Mouse (Mus musculus): ENCODE measurements around the gene Stx1a.
A peak's percentile ranks its signal among the peaks of the same experiment; 100 is the strongest.

The Stx1a gene

DNA sequence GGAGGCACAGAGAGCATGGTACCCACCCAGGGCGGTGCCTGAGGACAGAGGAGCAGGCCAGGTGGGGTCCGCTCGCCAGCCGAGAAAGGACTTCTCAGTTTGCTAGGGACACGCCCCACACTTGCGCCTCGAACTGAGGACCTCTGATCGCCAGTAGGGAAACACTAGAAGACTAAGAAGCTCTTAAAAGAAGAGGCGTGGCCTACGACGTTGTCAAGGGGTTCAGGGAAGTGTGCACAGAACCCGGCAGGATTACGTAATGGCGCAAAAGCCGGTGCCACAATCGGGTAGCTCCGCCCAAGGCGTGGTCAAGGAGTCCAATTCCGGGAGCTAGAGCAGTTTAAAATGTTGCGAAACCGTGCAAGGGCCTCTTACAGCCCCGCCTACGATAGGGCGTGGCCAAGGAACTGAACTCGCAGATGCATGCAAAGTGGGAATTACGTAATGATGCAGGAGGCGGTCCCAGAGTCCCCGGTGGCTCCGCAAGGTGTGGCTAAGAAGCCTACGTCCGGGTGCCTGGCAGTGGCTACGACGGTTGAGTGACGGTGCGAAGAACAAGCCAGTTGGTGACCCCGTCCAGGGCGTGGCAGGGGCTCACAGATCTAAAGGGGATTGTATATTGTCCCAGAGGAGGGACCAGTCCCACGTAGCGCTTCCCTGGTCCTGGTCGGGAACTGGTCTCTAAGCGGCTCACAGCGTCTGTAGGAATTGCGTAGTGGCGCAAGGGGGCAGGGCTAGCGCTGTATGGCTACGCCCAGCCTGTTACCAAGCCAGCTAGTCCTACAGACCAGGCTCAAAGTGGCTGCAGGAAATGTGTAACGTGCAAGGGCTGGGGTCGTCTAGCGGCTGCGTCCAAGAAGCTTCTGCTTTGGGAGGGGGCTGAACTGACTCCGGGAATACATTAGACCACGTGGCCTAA, 14.4 kb upstream of the Stx1a start, which contains the start of gene Abhd11:
Abhd11 (plus strand) TSS at position 482 of the 919 bp plus-strand sequence.
- DNase-seq = peak; percentile 99

DNA sequence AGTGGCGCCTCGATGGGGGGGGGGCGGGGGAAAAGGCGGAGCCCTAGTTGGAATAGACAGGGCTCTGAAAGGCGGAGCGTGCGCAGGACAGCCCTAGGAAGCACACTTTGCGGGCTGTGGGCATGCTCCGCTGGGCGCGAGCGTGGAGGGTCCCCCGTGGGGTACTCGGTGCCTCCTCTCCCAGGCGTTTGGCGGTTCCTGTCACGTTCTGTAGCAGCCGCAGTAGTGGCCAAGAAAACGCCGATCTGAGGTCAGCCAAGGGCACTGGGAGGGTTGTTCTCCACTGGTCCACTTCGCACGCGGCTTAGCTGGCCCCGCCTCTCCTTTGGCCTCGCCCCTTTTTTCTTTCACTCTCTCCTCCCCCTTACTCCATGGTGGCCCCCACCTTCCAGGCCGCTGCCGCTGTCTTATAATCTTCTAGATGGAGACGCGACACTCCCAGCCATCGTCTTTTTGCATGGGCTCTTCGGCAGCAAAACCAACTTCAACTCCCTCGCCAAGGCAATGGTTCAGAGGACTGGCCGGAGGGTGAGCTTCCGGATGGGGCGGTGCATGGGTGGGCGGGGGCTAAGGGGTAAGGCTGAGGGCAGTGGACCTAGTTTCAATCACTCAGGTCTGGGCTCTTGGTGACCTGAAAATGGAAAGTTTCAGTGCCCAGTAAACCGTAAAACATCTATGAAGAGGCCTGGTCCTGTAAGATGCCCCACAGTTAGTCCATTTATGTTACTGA, 13.5 kb upstream of the Stx1a start:
- peak; percentile 93 for DNase-seq

DNA sequence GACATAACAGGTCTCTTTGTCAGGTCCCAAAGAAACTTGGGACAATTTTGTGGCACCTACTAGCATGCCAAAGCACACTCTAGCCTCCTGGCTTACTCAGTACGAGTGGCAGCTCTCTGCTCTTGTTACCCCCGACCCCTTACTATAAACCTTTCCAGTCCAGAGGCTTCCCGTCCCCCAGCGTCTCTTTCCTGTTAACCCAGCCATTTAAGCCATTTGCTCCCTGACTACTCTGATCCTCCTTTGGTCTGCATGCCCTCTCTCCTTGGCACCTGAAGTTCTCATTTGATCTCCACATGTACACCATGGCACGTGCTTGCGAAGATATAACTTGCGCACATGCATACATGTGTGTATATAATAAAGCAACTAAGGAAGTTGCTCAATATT, 13.0 kb upstream of the Stx1a start:
- DNase-seq = peak; percentile 67

DNA sequence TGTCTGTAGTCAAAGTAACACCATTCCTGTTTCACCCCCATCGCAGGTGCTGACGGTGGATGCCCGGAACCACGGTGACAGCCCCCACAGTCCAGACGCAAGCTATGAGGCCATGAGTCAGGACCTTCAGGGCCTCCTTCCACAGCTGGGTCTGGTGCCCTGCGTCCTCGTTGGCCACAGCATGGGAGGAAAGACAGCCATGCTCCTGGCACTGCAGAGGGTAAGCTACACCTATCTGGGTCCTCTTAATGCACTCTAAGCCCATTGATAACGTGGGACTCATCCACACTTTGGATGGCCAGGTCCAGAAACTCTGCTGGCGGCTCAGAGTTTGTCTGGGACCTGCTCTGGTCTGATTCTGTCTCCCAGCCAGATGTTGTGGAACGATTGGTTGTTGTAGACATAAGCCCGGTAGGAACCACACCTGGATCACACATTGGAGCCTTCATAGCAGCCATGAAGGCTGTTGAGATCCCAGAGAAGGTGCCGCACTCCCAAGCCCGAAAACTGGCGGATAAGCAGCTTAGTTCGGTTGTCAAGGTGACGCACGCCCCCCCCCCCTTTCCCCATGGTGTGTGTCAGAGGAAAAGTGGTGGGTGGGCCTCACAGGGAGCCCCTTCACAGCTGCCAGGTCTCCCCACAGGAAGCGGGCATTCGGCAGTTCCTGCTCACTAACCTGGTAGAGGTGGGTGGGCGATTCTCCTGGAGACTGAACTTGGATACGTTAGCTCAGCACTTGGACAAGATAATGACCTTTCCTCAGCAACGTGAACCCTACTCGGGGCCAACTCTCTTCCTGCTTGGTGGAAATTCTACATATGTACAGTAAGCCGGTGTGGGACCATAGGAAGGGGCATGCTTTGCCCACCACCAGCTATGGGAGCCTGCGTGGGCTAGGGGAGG, 12.2 kb upstream of the Stx1a start:
- peak; percentile 64 for DNase-seq

DNA sequence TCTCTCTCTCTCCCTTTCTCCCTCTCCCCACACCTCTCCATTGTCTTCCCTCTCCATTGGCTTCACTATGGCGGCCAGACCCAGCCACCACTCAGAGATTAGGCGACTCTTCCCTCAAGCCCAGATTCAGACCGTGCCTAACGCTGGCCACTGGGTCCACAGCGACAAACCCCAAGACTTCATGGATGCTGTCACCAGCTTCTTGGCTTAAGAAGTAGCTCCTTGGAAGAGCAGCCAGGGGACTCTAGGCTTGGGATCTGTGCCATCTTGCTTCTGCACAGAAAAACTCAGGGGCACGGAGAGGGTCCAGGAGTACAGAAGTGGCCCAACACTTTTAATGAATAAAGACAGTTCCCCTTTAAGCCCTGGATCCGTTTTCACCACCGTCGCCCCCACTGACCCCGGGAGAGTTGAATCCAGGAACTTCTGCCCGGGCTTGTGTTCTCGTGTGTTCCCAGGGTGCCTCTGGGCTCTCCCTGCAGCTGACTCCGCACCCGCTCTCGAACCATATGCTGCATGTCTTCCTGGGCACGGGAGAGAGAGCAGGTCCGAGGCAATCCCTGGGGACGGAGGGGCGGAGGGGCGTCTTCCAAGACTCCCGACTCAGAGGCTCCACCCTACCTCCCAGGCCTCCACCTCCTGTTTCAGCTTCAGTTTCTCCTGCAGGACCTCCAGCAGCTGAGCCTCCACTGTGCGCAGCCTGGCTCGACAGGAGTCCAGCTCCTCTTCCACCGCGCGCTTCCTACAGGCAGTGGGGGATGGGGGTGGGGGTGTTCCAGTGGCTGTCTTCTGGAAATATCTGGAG, 11.3 kb upstream of the Stx1a start:
- DNase-seq = no peak

DNA sequence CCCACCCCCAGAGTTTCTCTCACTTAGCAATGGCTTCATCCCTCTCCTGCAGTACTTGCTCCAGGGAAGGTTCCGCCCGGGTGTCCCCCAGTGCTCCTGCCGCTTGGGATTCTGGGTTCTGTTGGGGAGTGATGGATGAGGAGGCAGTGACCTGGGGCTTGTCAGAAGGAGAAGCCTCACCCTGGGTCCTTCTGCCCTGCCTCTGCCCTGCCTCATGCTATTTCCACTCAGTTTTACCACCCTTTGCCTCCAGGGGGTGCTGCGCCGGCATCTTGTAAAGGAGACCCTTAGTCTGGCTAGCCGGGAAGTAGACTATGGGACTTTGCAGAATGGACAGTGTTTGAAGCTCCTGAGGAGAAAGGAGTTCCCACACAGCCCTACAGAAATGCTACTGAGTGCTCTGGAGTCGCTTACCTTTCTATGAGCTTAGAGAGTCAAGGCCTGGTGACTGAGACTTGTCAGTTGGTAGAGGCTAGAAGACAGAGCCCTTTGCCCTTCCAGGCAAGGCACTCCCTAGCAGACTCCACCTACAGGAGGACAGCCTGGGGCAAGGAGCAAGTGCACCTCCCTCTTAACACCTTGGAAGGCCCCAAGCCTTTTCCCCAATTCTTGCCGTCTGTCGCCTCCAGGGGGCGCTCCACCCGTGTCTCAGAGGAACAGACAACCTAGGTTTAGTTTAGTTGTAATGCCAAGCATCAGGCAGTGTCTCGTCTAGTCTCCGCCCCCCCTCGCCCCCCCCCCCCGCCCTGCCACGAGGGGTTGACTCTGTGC, 10.4 kb upstream of the Stx1a start:
- DNase-seq = peak; percentile 87

DNA sequence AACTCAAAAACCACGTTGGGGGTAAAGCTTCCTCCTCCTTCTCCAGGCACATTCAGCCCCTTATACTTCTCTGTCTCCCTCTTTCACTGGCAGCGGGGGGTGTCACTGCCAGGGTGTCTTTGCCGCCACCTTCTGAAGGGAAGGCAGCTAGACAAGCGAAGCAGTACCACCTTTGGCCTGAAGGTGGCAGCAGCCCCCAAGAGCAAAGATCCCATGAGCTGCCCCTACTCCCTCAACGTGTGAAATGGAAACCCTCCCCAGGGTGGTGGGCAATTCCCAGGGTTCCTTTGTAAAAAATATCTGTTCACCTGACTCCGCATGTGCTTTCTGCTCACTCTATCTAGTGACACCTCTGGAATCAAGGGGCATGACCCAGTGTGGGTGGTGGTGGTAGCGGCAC, 7.8 kb upstream of the Stx1a start:
- DNase-seq = peak; percentile 90

DNA sequence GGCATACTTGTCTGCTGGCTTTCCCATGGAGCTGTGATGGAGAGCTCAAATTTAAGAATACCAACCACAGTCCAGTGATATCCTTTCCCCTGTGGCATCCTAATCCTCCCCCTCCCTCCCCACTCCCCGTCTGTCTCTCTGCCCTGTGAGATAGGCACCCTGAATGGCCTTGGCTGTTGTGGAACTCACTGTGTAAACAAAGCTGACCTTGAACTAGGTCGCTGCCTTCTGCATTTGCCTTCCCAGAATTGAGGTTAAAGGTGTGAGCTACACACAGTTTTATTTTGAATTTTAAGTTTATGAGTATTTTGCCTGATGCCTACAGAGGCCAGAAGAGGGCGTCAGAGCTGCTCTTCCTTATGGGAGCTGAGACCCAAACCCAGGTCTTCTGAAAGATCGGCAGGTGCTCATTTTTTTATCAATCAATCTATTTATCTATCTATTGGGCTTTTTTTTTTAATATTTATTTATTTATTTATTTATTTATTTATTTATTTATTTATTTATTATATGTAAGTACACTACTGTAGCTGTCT, 7.0 kb upstream of the Stx1a start:
- DNase-seq = no peak

GRCm38 (mm10) chr5:135021814-135022213, 1.5 kb upstream of the Stx1a start:
- peak; percentile 94 for DNase-seq

GRCm38 (mm10) chr5:135024665-135025224, 1.5 kb downstream of the Stx1a start:
- no peak for DNase-seq

GRCm38 (mm10) chr5:135025899-135026298, 2.6 kb downstream of the Stx1a start:
- DNase-seq = no peak

DNA sequence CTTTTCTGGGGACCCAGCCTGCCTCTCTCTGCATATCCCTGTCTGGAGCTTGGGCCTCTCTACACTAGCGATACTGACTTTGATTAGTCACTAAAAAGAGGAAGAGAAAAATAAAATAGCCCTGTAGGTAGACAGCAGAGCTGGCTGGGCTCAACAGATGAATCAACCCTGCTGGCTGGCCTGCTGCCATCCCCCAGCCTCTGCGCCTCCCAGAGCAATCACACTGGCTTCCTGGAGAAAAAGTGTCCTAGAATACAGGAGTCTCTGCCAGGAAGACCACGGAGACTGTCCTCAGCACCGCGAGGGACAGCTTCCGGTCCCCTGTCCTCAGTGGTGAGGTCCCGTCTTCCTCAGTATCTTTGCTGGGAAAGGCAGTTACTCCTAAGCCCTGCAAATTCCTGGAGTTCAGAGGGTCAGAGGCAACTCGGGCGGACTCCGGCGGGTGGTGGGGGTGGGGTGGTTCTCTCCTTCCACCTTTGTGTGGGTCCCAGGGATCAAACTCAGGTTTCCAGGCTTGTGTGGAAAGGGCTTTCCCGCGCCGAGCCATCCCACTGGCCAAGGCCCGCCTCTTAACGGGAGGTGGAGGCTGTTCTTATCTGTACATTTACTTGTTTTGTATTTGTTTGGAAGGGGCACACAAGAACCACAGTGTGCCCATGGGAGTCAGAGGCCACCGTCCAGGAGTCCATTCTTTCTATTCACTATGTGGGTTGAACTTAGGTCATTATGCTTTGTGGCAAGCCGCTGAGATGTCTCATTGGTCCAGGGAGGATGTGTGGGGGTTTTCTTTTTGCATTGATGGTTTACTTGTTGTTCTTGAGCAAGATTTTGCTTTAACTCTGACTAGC, 5.9 kb downstream of the Stx1a start:
- DNase-seq = peak; percentile 72

- DNase-seq = no peak
Measured at GRCm38 (mm10) chr5:135032581-135032980, 9.3 kb downstream of the Stx1a start.

GRCm38 (mm10) chr5:135034593-135034992, 11.3 kb downstream of the Stx1a start:
- DNase-seq = no peak

DNA sequence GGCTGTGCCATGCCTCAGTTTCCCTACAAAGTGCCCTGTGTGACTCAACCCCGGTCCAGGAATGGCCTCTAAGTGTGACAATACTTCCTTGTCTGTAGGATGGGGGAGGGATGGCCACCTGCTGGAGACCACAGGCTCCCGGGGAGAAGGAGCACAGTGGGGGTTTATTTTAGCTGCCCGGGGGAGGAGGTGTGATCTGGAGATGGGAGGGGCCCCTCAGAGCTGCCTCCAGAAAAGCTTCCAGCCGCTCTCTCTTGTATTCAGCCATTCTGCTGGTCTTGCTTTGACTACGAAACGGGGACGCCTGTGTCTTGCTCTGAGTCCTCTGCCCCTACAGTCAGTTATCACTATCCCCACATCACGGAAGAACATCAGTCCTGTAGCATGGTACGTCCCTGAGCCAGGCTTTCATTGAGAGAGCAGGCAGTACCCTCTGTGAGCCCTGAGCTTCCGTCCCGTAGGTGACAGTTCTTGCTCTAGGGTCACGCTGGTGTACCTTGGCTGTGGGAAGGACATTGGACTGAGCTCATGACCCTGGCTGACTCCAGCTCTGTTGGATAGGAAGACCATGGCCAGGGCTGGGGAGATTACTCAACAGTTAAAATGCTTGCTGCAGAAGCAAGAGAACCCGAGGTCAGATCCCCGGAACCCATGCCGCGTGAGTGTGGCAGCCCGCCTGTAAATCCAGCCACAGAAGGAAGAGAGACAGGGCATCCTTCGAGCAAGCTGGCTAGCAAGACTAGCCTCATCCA, 12.5 kb downstream of the Stx1a start:
- no peak for DNase-seq

DNA sequence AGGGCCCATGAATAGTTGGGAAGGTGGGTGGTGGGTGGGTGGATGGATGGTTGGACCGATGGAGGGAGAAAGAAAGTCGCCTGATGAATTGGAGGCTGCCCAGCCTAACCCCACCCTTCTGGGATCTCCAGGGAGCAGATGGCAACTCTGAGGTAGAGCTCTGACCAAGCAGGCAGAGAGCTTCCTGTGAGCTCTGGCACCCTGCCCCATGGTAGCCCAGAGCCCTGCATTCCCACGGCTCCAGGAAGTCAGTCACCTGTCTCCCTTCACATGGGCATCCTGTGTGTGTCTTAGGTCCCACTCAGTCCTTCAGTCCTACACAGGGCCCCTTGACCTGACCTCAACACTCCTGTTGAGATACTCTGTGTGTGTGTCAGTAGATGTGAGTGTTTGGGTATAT, 14.7 kb downstream of the Stx1a start:
- DNase-seq = no peak

GRCm38 (mm10) chr5:135039541-135039940, 16.3 kb downstream of the Stx1a start:
- DNase-seq = no peak

DNA sequence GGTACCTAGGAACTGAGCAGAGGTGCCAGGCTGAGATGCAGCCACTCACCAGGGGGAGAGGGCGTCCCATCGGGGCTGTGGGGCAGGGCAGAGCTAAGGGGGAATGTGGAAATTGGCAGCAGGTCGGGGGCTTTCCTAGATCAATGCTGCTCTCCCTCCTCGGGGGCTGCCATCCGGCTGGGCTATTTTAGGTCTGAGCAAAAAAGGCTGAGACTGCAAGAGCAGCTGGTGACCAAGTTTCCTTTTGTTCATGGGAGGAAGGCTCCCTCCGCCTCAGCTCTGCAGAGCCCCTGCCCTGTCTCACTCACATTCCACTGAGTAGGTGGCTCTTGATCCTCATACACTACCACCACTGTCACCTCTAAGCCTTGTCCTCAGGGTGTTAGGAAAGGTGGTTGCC, 16.8 kb downstream of the Stx1a start:
- no peak for DNase-seq

DNA sequence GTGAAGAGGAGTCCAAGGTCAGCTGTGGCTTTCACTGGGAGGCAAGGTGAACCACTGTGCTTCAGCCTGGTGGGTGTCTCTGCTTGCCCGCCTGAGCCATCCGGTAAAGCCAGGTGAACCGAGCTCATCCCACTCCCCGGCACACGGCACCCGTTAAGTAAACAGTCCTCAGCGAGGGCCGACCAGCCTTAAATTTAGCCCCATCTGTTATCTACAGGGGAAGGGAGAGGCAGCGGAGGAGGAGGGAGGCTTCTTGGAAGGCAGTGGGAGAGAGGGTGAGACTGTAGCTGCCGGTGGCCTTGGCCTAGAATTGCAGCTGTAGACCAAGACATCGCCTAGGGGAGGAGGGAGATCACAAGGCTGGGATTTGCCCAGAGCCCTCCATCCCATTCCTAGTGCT, 17.5 kb downstream of the Stx1a start:
- DNase-seq = no peak

Data from cerebellum, adult 9-10 months (tissue).